Mouse (Mus musculus) limb, embryonic 10.5 days (tissue): ENCODE data around the gene Gapdh. TPM values are rescaled to one million over a fixed set of nuclear protein-coding genes. Genes with fewer than 3 reads are reported as not detected.
A peak's percentile ranks its signal among the peaks of the same experiment; 100 is the strongest.
"Not testable (repeated sequence)": the region's sequence is repeated elsewhere in the genome, so short reads cannot be mapped to it uniquely, and the experiment has no call there.

Experiments used
- DNase-seq: peaks from one replicate; pipeline ENCODE4 v3.0.0-alpha.2; 2017; ENCODE audit warnings: low spot score
- H3K27ac ChIP-seq: fragments of 300-500 bp; sonication (generic); 2 replicates; pipeline ENCODE4 v1.5.1; 2016; ENCODE audit warnings: mild to moderate bottlenecking
- H3K27me3 ChIP-seq: fragments of 300-500 bp; sonication (generic); 2 replicates; pipeline ENCODE4 v1.6.1; 2016; ENCODE audit warnings: low read depth, mild to moderate bottlenecking; ENCODE audit not compliant: poor library complexity, severe bottlenecking
- H3K36me3 ChIP-seq: fragments of 300-500 bp; sonication (generic); 2 replicates; pipeline ENCODE4 v1.6.1; 2016; ENCODE audit warnings: mild to moderate bottlenecking, moderate library complexity
- H3K4me1 ChIP-seq: fragments of 300-500 bp; sonication (generic); 2 replicates; pipeline ENCODE4 v1.6.1; 2016
- H3K4me3 ChIP-seq: fragments of 300-500 bp; sonication (generic); 2 replicates; pipeline ENCODE4 v1.5.1; 2016; ENCODE audit warnings: mild to moderate bottlenecking, moderate library complexity
- H3K9me3 ChIP-seq: fragments of 300-500 bp; sonication (generic); replicated peaks from 2 replicates; pipeline ENCODE4 v1.6.1; 2016; ENCODE audit warnings: mild to moderate bottlenecking
- WGBS: fragments of 180-500 bp; shearing (Covaris S2); methylation state at CpG from one replicate; pipeline ENCODE4 v1.1.7; 2016; 5-methylcytosine and 5-hydroxymethylcytosine counted together
- polyA plus RNA-seq: library from polyadenylated mRNA; unstranded; fragments of >200 nt; fragmentation: Nextera tagmentation; extraction: Ambion mirVana; gene quantifications from 2 replicates; pipeline ENCODE4 v1.2.1, GENCODE M21; 2016

Gene Gapdh
- polyA plus RNA-seq, 1 experiment from 2014 or later, result 2,585 TPM

DNA sequence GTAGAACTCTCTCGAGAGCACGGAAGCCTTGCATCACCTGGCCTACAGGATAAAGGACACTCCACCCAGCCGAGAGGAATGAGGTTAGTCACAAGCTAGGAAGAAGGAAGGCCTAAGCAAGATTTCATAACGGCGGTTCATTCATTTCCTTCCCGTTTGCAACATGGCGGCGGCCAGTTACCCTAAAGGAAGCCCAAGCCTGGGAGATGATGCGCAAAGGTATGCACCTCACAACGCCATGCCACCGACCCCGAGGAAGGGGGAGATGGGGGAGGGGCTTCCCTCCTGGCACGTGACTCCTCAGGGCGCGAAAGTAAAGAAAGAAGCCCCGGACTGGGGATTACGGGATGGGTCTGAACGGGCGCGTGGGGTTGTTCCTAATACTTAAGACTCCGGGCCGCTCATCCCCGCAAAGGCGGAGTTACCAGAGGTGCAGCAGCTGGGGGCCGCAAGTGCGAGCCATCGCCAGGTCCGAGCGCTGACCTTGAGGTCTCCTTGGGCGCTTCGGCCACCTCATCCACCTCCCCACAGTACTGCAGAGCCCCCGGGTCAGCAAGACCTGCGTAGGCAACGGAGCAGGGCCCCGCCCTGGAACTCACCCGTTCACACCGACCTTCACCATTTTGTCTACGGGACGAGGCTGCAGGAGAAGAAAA is 1.5 kb downstream of the Gapdh start:
- Histone ChIP-seq H3K27ac (peak overlapping the region; percentile 98), H3K4me3 (peak overlapping the region; percentile 74), H3K9me3 (no peaks in the 10 kb centered on the region), H3K4me1 (peaks cover 52% of the 10 kb centered on the region), H3K36me3 (peaks cover 83% of the 10 kb centered on the region), H3K27me3 (no peaks in the 10 kb centered on the region)
- under 1% methylated on average over 39 of the region's 39 CpGs for WGBS
- DNase-seq, result peak; percentile 86

DNA sequence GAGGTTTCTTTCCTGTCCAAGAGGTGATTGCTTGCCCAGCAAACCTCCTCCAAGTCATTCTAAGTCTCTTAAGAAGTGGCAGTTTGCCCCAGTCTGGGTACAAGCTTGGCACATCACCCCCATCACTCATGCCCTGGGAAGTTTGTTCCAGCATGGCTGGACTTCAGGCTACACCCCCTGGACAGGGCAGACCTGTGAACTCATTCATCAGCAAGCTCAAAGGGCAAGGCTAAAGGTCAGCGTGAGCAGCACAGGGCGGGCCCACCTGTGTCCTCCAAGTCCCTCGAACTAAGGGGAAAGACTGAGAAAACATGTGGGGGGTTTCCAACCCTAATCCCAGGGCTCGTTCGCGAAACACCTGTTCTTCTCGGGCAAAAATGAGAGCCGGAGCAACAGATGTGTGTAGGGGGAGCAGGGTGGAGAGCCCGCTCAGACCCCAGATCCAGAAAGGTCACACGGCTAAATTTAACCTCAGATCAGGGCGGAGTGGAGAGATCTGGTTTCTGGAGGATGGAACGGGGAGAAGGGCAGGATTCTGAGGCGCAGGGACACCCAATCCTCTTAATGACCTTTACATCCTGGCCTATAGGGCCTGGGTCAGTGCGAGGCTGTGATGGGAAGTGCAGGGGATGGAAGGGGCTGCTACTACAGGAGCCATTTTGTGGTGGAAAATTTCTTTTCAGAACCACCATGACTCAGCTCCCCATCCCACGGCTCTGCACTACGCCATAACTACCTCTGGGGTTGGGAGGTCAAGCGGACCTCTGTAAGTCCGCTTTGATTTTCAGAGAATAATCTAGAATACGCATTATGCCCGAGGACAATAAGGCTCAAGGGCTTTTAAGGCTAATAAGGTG is 2.2 kb downstream of the Gapdh start:
- H3K4me3 ChIP-seq, result peak overlapping the region; percentile 74
- H3K27me3 ChIP-seq, result no peaks in the 10 kb centered on the region
- peaks cover 83% of the 10 kb centered on the region for H3K36me3 ChIP-seq
- 7% methylated on average over 20 of the region's 20 CpGs for WGBS
- DNase-seq, result peak; percentile 55
- H3K27ac ChIP-seq, result peak overlapping the region; percentile 98
- peaks cover 52% of the 10 kb centered on the region for H3K4me1 ChIP-seq
- H3K9me3 ChIP-seq, result no peaks in the 10 kb centered on the region

DNA sequence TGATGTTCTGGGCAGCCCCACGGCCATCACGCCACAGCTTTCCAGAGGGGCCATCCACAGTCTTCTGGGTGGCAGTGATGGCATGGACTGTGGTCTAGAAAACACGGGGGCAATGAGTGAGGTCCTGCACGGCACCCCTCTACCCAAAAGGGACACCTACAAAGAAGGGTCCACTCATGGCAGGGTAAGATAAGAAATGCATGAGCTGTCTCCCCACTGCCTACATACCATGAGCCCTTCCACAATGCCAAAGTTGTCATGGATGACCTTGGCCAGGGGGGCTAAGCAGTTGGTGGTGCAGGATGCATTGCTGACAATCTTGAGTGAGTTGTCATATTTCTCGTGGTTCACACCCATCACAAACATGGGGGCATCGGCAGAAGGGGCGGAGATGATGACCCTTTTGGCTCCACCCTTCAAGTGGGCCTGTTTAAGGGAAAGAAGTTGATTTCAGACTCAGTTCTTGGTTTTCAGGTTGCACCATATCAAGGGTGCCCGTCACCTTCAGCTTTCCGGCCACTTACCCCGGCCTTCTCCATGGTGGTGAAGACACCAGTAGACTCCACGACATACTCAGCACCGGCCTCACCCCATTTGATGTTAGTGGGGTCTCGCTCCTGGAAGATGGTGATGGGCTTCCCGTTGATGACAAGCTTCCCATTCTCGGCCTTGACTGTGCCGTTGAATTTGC is 3.5 kb downstream of the Gapdh start:
- 81% methylated on average over 13 of the region's 16 CpGs for WGBS
- peaks cover 80% of the 10 kb centered on the region for H3K36me3 ChIP-seq

DNA sequence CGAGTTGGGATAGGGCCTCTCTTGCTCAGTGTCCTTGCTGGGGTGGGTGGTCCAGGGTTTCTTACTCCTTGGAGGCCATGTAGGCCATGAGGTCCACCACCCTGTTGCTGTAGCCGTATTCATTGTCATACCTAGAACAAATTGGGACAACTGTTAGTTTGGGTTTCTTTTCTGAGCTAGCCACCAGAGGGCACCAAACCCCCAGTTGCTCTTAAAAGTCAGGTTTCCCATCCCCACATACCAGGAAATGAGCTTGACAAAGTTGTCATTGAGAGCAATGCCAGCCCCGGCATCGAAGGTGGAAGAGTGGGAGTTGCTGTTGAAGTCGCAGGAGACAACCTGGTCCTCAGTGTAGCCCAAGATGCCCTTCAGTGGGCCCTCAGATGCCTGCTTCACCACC is 4.3 kb downstream of the Gapdh start:
- peak; percentile 69 for DNase-seq
- H3K27me3 ChIP-seq, H3K27ac ChIP-seq, H3K9me3 ChIP-seq, H3K4me3 ChIP-seq: not testable (repeated sequence)
- WGBS, result 17% methylated on average over 4 of the region's 5 CpGs
- Histone ChIP-seq H3K36me3 (peaks cover 80% of the 10 kb centered on the region), H3K4me1 (peaks cover 40% of the 10 kb centered on the region)

More for the DNA sequence above, 3.5 kb downstream of the Gapdh start:
- H3K9me3 ChIP-seq, H3K27me3 ChIP-seq, DNase-seq, H3K27ac ChIP-seq: not testable (repeated sequence)
- H3K4me1 ChIP-seq, result peaks cover 48% of the 10 kb centered on the region
- peak overlapping the region; percentile 15; the same call in 1 of the 2 replicates for H3K4me3 ChIP-seq

DNA sequence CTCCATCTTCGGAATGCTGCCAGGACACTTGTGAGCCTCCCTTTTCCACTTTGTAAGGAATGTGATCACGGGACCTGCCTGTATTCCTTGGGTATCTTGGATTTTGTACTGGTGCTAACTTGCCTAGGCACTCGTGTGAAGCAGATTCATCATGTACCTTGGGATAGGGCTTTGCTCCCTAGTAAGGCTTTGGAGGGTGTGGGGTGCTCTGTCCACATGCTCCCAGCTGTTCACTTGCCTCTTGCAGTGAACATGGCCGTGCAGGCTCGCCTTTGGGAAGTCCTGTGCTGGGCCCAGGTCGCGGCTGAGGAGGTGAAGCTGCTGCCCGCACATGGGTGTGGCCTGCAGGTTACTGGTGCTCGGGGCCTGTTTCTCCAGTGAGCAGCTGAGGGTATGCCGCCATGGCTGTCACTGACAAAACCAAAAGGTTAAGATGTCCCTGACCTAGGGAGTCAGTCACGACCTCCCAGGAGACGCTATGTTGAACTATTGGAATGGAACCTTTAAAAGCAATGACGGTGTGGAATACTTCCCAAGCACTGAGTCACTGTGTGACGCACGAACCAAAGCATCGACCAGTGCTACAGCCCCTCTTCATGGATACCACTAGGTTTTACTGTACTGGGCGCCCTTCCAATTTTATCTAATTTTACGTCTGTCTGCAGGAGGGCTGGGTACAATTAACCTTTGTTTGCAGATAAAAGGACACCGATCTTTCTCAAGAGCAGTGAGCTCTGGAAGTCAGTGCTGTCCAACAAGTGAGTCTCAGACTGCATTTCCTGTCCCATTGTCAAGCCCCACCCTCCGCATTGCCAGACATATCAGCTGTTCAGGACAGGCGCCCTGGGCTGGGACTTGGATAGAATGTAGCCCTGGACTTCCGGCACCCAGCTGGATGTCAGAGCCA is 5.2 kb downstream of the Gapdh start:
- H3K27me3 ChIP-seq, result no peaks in the 10 kb centered on the region
- H3K4me1 ChIP-seq, result peaks cover 31% of the 10 kb centered on the region
- WGBS, result 17% methylated on average over 22 of the region's 22 CpGs
- DNase-seq, result peak; percentile 67
- H3K36me3 ChIP-seq, result peaks cover 87% of the 10 kb centered on the region
- no peaks in the 10 kb centered on the region for H3K9me3 ChIP-seq
- H3K27ac ChIP-seq, result no peak overlapping the region
- 0 out of 2 replicates have a peak overlapping the region, but pooled peaks have one; percentile 7 for H3K4me3 ChIP-seq

DNA sequence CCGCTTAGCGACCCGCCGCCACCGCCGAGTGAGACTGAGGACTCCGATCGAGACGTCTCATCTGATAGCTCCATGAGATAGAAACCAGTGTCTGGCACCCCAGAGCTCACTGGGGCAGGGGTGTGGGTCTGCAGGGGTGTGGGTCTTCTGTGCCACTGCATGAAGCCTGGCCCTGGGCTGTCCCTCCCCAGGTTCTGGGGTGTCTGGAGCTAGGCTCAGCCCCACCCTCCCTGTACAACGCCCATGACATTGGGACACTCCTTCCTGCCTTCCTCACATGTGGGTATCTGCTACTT is 5.8 kb downstream of the Gapdh start:
- Histone ChIP-seq H3K4me1 (peaks cover 29% of the 10 kb centered on the region), H3K27me3 (no peaks in the 10 kb centered on the region), H3K36me3 (peaks cover 92% of the 10 kb centered on the region), H3K27ac (no peak overlapping the region), H3K9me3 (no peaks in the 10 kb centered on the region), H3K4me3 (no peak overlapping the region)
- peak; percentile 42 for DNase-seq
- WGBS, result 78% methylated on average over 10 of the region's 10 CpGs

DNA sequence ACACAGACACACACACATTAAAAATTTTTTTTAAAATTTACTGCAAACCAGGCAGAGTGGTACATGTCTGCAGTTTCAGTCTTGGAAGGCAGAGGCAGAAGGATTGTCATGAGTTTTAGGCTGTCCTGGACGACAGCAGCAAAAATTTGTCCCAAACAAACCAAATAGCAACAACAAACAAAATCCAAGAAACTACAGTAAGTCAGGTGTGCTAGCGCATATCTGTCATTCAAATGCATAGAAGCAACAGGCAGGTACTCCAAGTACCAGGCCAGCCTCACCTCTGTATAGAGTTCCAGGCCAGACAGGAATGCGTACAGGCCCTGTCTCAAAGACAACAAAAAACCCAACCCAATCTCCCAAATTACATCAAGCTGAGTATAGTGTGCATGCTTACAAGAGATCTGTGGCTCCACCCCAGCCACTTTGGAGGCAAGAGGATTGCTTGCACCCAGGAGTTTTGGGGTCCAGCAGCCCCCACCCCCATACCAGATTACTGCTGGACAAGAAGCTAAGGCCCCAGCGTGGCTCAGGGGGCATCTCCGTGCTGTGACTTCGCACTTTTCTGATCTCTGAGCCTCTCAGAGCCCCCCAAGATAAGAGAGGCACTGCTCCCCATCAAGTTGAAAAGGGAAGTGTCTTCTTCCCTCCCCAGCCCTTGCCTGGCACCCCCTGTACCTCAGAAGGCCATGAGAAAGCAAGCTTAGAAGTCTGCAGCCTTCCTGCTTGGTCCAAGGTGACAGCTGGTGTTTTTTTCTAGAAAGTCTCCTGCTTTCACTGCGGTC is 6.3 kb downstream of the Gapdh start:
- Histone ChIP-seq H3K4me1 (peaks cover 29% of the 10 kb centered on the region), H3K27me3 (no peaks in the 10 kb centered on the region), H3K4me3 (no peak overlapping the region), H3K9me3 (no peaks in the 10 kb centered on the region), H3K27ac (no peak overlapping the region), H3K36me3 (peaks cover 95% of the 10 kb centered on the region)
- DNase-seq, result no peak
- WGBS, result 88% methylated on average over 7 of the region's 7 CpGs

DNA sequence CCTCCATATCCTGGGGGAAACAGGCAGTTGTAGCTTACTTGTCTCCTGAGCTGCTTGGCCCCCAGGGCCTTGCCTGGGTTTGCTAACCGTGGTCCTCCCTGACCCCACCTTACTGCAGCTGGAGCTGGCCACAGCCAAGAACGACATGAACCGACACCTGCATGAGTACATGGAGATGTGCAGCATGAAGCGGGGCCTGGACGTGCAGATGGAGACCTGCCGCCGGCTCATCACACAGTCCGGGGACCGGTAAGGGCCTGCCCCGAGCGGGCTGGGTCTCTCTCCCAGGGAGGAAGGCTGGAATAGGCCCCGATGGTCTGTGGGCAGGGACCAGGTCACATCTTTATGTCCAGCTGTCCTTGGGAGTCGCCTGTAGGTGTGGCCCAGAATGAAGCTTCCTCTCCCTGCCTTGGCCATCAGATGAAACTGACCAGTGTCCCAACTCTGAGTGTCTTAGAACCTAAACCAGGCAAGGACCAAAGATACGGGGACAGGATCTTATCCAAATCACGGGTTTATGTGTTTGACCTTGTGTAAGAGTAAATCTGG is 7.2 kb downstream of the Gapdh start:
- H3K4me1 ChIP-seq, result peaks cover 27% of the 10 kb centered on the region
- WGBS, result 93% methylated on average over 15 of the region's 15 CpGs
- H3K27ac ChIP-seq, result no peak overlapping the region
- DNase-seq, result no peak
- H3K4me3 ChIP-seq, result no peak overlapping the region
- no peaks in the 10 kb centered on the region for H3K9me3 ChIP-seq
- H3K27me3 ChIP-seq, result no peaks in the 10 kb centered on the region
- H3K36me3 ChIP-seq, result peaks cover 90% of the 10 kb centered on the region

DNA sequence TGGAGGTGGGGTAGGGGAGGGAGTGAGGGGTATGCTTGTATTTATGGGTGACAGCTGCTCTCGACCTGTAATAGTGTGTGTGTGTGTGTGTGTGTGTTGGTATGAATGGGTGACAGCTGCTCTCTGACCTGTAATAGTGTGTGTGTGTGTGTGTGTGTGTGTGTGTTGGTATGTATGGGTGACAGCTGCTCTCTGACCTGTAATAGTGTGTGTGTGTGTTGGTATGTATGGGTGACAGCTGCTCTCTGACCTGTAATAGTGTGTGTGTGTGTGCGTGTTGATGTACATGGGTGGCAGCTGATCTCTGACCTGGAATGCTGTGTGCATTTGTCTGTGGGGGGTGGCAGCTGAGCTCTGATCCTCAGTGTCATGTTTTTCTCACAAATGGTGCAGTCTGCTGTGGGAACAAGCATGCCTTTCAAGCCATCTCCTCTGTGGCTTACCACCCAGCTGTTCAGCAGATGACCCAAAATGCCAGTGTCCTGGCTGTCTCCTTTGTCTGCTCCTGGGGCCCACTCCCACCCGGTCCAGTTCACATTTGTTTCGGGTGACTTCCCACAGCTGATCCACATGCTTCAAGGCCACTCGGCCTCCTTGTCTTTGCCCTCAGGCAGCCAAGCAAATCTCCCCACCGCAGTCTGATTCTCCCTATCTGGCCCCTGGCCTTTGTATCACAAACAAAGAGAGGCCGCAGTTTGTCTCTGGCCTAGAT is 9.2 kb downstream of the Gapdh start:
- Histone ChIP-seq H3K4me1 (peaks cover 13% of the 10 kb centered on the region), H3K36me3 (peaks cover 91% of the 10 kb centered on the region), H3K9me3 (no peaks in the 10 kb centered on the region), H3K4me3 (no peak overlapping the region), H3K27me3 (no peaks in the 10 kb centered on the region), H3K27ac (no peak overlapping the region)
- WGBS, result 84% methylated on average over 7 of the region's 7 CpGs
- DNase-seq, result no peak

DNA sequence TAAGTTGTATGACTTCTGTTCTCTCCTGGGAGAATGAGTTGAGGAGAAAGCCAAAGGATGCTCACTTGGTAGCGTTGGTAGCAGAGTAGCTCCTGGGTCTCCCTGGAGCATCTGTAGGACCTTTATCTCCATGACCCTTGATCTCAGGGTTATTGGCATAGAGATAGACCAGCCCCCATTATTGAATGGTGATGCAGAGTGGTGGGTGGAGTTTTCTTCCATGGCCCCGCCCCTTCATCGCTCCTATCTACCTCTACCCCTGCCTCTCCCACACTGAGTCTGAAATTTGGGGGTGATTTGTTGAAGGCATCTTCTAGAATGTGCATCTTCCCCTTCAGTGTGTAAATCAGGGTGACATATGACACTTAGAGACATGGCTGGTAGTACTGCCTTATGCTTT is 9.8 kb downstream of the Gapdh start:
- 85% methylated on average over 3 of the region's 3 CpGs for WGBS
- no peak overlapping the region for H3K4me3 ChIP-seq
- no peak for DNase-seq
- no peaks in the 10 kb centered on the region for H3K27me3 ChIP-seq
- peaks cover 91% of the 10 kb centered on the region for H3K36me3 ChIP-seq
- no peak overlapping the region for H3K27ac ChIP-seq
- peaks cover 11% of the 10 kb centered on the region; the same call in 1 of the 2 replicates for H3K4me1 ChIP-seq
- no peaks in the 10 kb centered on the region for H3K9me3 ChIP-seq

DNA sequence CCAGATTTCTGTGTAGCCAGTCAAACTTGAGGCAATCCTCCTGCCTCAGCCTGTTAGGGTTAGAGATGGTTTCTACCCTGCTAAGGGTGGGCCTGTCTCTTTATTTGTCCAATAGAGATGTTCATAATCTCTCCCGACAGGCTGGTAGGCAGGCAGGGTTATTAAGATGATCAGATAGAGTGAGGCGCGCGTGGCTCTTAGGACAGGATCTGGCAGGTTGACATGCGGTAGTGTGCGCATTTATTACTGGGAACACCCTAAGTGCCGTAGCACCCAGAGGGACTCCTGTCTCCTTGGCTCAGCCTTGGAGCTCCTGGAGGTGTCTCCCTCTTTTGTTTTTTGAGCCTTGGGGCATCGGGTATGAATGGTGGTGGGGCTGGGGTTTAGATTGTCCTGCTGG is 11.0 kb downstream of the Gapdh start:
- Histone ChIP-seq H3K27ac (no peak overlapping the region), H3K36me3 (peaks cover 91% of the 10 kb centered on the region), H3K9me3 (no peaks in the 10 kb centered on the region), H3K4me3 (no peak overlapping the region), H3K27me3 (no peaks in the 10 kb centered on the region), H3K4me1 (no peaks in the 10 kb centered on the region)
- 90% methylated on average over 8 of the region's 8 CpGs for WGBS
- DNase-seq, result no peak
